Mouse (Mus musculus) hindbrain, embryonic 16.5 days (tissue): Measurements from ENCODE around the gene Prtg. TPM values are rescaled to one million over a fixed set of nuclear protein-coding genes. Genes with fewer than 3 reads are reported as not detected.
A peak's percentile ranks its signal among the peaks of the same experiment; 100 is the strongest.

Experiments
- ATAC-seq: fragments of 200-750 bp; cut with Nextera tagmentation; 2 replicates; pipeline ENCODE4 v1.8.0; 2017; ENCODE audit warnings: moderate TSS enrichment, moderate library complexity
- H3K27ac ChIP-seq: fragments of 300-500 bp; sonication (generic); 2 replicates; pipeline ENCODE4 v1.5.1; 2014; ENCODE audit warnings: low read depth, mild to moderate bottlenecking, control low read depth, low read length, moderate library complexity
- H3K27me3 ChIP-seq: fragments of 300-500 bp; sonication (generic); replicated peaks from 2 replicates; pipeline ENCODE4 v1.6.1; 2014; ENCODE audit warnings: low read length; ENCODE audit not compliant: control insufficient read depth, insufficient read depth
- H3K36me3 ChIP-seq: fragments of 300-500 bp; sonication (generic); 2 replicates; pipeline ENCODE4 v1.6.1; 2014; ENCODE audit warnings: mild to moderate bottlenecking, low read length, moderate library complexity, mixed read lengths; ENCODE audit not compliant: control insufficient read depth, insufficient read depth
- H3K4me1 ChIP-seq: fragments of 300-500 bp; sonication (generic); 2 replicates; pipeline ENCODE4 v1.6.1; 2014; ENCODE audit warnings: low read depth, low read length; ENCODE audit not compliant: control insufficient read depth, insufficient read depth
- H3K4me2 ChIP-seq: fragments of 300-500 bp; sonication (generic); 2 replicates; pipeline ENCODE4 v1.6.1; 2014; ENCODE audit warnings: mild to moderate bottlenecking, low read length, control low read depth, moderate library complexity
- H3K4me3 ChIP-seq: fragments of 300-500 bp; sonication (generic); 2 replicates; pipeline ENCODE4 v1.5.1; 2014; ENCODE audit warnings: mild to moderate bottlenecking, low read length, control low read depth, moderate library complexity
- H3K9ac ChIP-seq: fragments of 300-500 bp; sonication (generic); 2 replicates; pipeline ENCODE4 v1.6.1; 2014; ENCODE audit warnings: low read depth, mild to moderate bottlenecking, control low read depth, low read length, moderate library complexity
- H3K9me3 ChIP-seq: fragments of 300-500 bp; sonication (generic); 2 replicates; pipeline ENCODE4 v1.6.1; 2014; ENCODE audit warnings: mild to moderate bottlenecking, low read length, moderate library complexity; ENCODE audit not compliant: control insufficient read depth
- WGBS: fragments of 180-500 bp; shearing (Covaris S2); extraction: QIAGEN DNeasy Blood & Tissue Kit; methylation state at CpG from one replicate; pipeline ENCODE4 v1.1.7; 2014; 5-methylcytosine and 5-hydroxymethylcytosine counted together
- polyA plus RNA-seq: library from polyadenylated mRNA; unstranded; fragments of >200 nt; fragmentation: Nextera tagmentation; extraction: Ambion mirVana; gene quantifications from 2 replicates; pipeline ENCODE4 v1.2.1, GENCODE M21; 2015

The Prtg gene
- polyA plus RNA-seq, 1 experiment from 2014 or later: 0.40 TPM

GRCm38 (mm10) chr9:72880225-72880960 lies 73.7 kb downstream of the Prtg start:
- ATAC-seq: 0 out of 2 replicates have a peak, but pooled peaks have one; percentile 37
- no peaks in the 10 kb centered on the region for H3K27me3 ChIP-seq
- H3K36me3 ChIP-seq: no peaks in the 10 kb centered on the region
- no peak overlapping the region for H3K27ac ChIP-seq
- H3K4me2 ChIP-seq: no peak overlapping the region
- 26% methylated on average over 16 of the region's 16 CpGs for WGBS
- no peaks in the 10 kb centered on the region for H3K9me3 ChIP-seq
- H3K4me3 ChIP-seq: no peak overlapping the region
- H3K9ac ChIP-seq: no peak overlapping the region
- peaks cover 16% of the 10 kb centered on the region for H3K4me1 ChIP-seq

- H3K4me1 ChIP-seq: peaks cover 16% of the 10 kb centered on the region
- 0 out of 2 replicates have a peak, but pooled peaks have one; percentile 18 for ATAC-seq
These were observed 74.5 kb downstream of the Prtg start for GRCm38 (mm10) chr9:72881026-72881768.

GRCm38 (mm10) chr9:72883940-72884339 lies 77.3 kb downstream of the Prtg start:
- no peaks in the 10 kb centered on the region for H3K9me3 ChIP-seq
- peak; percentile 80 for ATAC-seq
- H3K27me3 ChIP-seq: no peaks in the 10 kb centered on the region
- no peak overlapping the region for H3K27ac ChIP-seq
- no peak overlapping the region for H3K4me3 ChIP-seq
- no peaks in the 10 kb centered on the region for H3K36me3 ChIP-seq
- H3K4me2 ChIP-seq: no peak overlapping the region
- peaks cover 12% of the 10 kb centered on the region for H3K4me1 ChIP-seq
- no peak overlapping the region for H3K9ac ChIP-seq
- WGBS: 25% methylated on average over 3 of the region's 3 CpGs

More at GRCm38 (mm10) chr9:72881026-72881768, 74.5 kb downstream of the Prtg start:
- no peak overlapping the region for H3K4me3 ChIP-seq
- 0 out of 2 replicates have a peak overlapping the region, but pooled peaks have one; percentile 12 for H3K27ac ChIP-seq
- H3K27me3 ChIP-seq: no peaks in the 10 kb centered on the region
- H3K9me3 ChIP-seq: no peaks in the 10 kb centered on the region
- 17% methylated on average over 15 of the region's 15 CpGs for WGBS
- H3K9ac ChIP-seq: no peak overlapping the region
- peak overlapping the region; percentile 5; the same call in 1 of the 2 replicates for H3K4me2 ChIP-seq
- no peaks in the 10 kb centered on the region for H3K36me3 ChIP-seq

- Histone ChIP-seq H3K4me3 (no peak overlapping the region), H3K36me3 (no peaks in the 10 kb centered on the region), H3K27me3 (no peaks in the 10 kb centered on the region), H3K9ac (no peak overlapping the region), H3K4me2 (no peak overlapping the region), H3K4me1 (no peaks in the 10 kb centered on the region), H3K9me3 (no peaks in the 10 kb centered on the region), H3K27ac (no peak overlapping the region)
- ATAC-seq: no peak
- 81% methylated on average over 1 of the region's 1 CpGs for WGBS
These were observed 83.1 kb downstream of the Prtg start for GRCm38 (mm10) chr9:72889777-72890176.

GRCm38 (mm10) chr9:72890499-72891085 lies 83.9 kb downstream of the Prtg start:
- H3K27ac ChIP-seq: no peak overlapping the region
- H3K4me3 ChIP-seq: no peak overlapping the region
- H3K4me1 ChIP-seq: no peaks in the 10 kb centered on the region
- no peak overlapping the region for H3K4me2 ChIP-seq
- H3K36me3 ChIP-seq: no peaks in the 10 kb centered on the region
- no peak overlapping the region for H3K9ac ChIP-seq
- ATAC-seq: no peak
- WGBS: 88% methylated on average over 10 of the region's 10 CpGs
- no peaks in the 10 kb centered on the region for H3K9me3 ChIP-seq
- H3K27me3 ChIP-seq: no peaks in the 10 kb centered on the region

GRCm38 (mm10) chr9:72892761-72893160 lies 86.1 kb downstream of the Prtg start:
- ATAC-seq: no peak
- Histone ChIP-seq H3K36me3 (no peaks in the 10 kb centered on the region), H3K27ac (no peak overlapping the region), H3K9me3 (no peaks in the 10 kb centered on the region), H3K27me3 (no peaks in the 10 kb centered on the region), H3K4me3 (no peak overlapping the region), H3K4me1 (no peaks in the 10 kb centered on the region), H3K4me2 (no peak overlapping the region), H3K9ac (no peak overlapping the region)
- 95% methylated on average over 5 of the region's 5 CpGs for WGBS

- ATAC-seq: no peak
- H3K9ac ChIP-seq: no peak overlapping the region
- no peak overlapping the region for H3K4me2 ChIP-seq
- WGBS: 94% methylated on average over 6 of the region's 6 CpGs
- H3K27me3 ChIP-seq: no peaks in the 10 kb centered on the region
- no peak overlapping the region for H3K4me3 ChIP-seq
- no peak overlapping the region for H3K27ac ChIP-seq
- H3K9me3 ChIP-seq: no peaks in the 10 kb centered on the region
- no peaks in the 10 kb centered on the region for H3K36me3 ChIP-seq
- H3K4me1 ChIP-seq: no peaks in the 10 kb centered on the region
These were observed 88.2 kb downstream of the Prtg start for GRCm38 (mm10) chr9:72894796-72895352.

GRCm38 (mm10) chr9:72902057-72902456 lies 95.4 kb downstream of the Prtg start:
- Histone ChIP-seq H3K36me3 (no peaks in the 10 kb centered on the region), H3K4me3 (no peak overlapping the region), H3K9ac (no peak overlapping the region), H3K4me2 (no peak overlapping the region), H3K9me3 (no peaks in the 10 kb centered on the region), H3K27ac (no peak overlapping the region), H3K27me3 (no peaks in the 10 kb centered on the region), H3K4me1 (no peaks in the 10 kb centered on the region)
- 89% methylated on average over 8 of the region's 8 CpGs for WGBS
- ATAC-seq: no peak

- Histone ChIP-seq H3K4me1 (no peaks in the 10 kb centered on the region), H3K27me3 (no peaks in the 10 kb centered on the region), H3K9ac (no peak overlapping the region), H3K9me3 (no peaks in the 10 kb centered on the region), H3K4me3 (no peak overlapping the region), H3K4me2 (no peak overlapping the region), H3K27ac (no peak overlapping the region), H3K36me3 (no peaks in the 10 kb centered on the region)
- ATAC-seq: no peak
- 97% methylated on average over 5 of the region's 5 CpGs for whole genome bisulfite sequencing
These were observed 95.9 kb downstream of the Prtg start for GRCm38 (mm10) chr9:72902611-72903010.
